ENCODE assay signal across 8 mouse cellular contexts in the genomic region with DNA sequence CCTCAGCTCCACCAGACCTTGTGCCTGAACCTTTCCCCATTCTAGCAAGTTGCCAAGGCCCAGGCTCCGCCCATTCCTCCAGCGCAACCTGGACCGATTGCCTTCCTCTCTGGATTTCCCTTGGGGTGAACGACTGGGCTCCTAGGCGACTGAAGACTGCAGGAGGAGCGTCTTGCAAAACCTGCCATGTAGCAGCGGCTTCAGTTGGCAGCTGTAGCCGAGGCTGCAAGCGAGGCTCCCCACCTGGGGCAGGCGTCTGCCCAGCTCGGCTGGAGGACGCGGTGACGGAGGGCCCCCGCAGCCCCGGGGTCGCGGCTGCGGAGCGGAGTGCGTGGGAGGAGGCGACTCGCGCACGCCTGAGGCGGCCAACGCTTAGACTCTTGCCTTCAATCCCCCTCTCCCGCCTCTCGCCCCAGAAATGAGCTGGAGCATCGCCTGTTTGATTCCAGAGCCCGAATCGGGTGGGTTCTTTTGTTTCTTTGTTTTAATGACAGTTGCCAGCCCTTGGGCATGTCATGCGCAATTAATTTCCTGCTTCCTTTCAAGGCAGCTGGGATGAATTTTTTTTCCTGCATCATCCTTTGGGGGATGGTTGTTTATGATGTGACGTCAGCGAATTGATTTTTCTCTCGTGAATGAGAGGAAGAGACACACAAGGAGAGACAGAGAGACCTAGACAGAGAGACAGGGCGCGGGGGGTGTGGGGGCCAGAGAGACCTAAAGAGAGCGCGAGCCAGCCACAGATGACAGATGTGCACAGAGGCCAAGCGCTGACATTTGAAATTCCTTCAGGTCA. TPM values are rescaled to one million over a fixed set of nuclear protein-coding genes. Genes with fewer than 3 reads are reported as not detected.
DNase-seq lines count a peak whose midpoint lies in the region; ATAC-seq and TF ChIP-seq lines count a peak whose summit lies in the region.

No protein-coding gene starts in this region.

- WGBS in embryonic facial prominence, embryonic 14.5 days = under 1% methylated on average over 39 of the region's 41 CpGs
- WGBS in heart, embryonic 13.5 days = under 1% methylated on average over 41 of the region's 41 CpGs
- 1% methylated on average over 41 of the region's 41 CpGs for WGBS in liver, embryonic 11.5 days

- DNase-seq in urinary bladder, postnatal 14 days (ENCODE audit: low spot score) = peak; percentile 6
- DNase-seq in urinary bladder, postnatal 10 days (ENCODE audit: low spot score) = no peak
- peak; percentile 77 for DNase-seq in embryonic facial prominence, embryonic 14.5 days (ENCODE audit: low spot score)
- peak; percentile 10 to 38 for DNase-seq in kidney, postnatal 25 days
- no peak for DNase-seq in liver, embryonic 11.5 days (ENCODE audit: low spot score)
- peak; percentile 9 to 14 for DNase-seq in thymus, postnatal 10 days (ENCODE audit: low spot score in 2 of 2)

- TF ChIP-seq POLR2A in myocyte (IDR thresholded peaks at IDR 0.05; ENCODE audit: insufficient read length, low read depth) = no peak

- peak; percentile 48 for ATAC-seq in embryonic facial prominence, embryonic 14.5 days (ENCODE audit: low read depth)
- ATAC-seq in heart, embryonic 13.5 days (ENCODE audit: extremely low read depth, insufficient number of reproducible peaks, low FRiP score, low TSS enrichment) = no peak
- ATAC-seq in liver, embryonic 11.5 days (replicated peaks; ENCODE audit: low FRiP score) = peak; percentile 34; the same call in 1 of the 2 replicates

- no peaks in the 10 kb centered on the region for H3K4me1 ChIP-seq in embryonic facial prominence, embryonic 14.5 days (ENCODE audit: control insufficient read depth, insufficient read depth, low read length)
- peaks cover 18% of the 10 kb centered on the region for H3K4me1 ChIP-seq in heart, embryonic 13.5 days
- H3K4me1 ChIP-seq in liver, embryonic 11.5 days (replicated peaks; ENCODE audit: control insufficient read depth, insufficient read depth, low read length) = peaks cover 6% of the 10 kb centered on the region; the same call in 1 of the 2 replicates

- peak overlapping the region; percentile 70 for H3K9ac ChIP-seq in embryonic facial prominence, embryonic 14.5 days (ENCODE audit: low read depth, low read length)
- H3K9ac ChIP-seq in heart, embryonic 13.5 days = peak overlapping the region; percentile 83
- peak overlapping the region; percentile 37; the same call in 1 of the 2 replicates for H3K9ac ChIP-seq in liver, embryonic 11.5 days (ENCODE audit: low read depth, low read length)

- H3K9me3 ChIP-seq in embryonic facial prominence, embryonic 14.5 days (ENCODE audit: control insufficient read depth, low read length) = no peaks in the 10 kb centered on the region
- no peaks in the 10 kb centered on the region for H3K9me3 ChIP-seq in heart, embryonic 13.5 days
- no peaks in the 10 kb centered on the region for H3K9me3 ChIP-seq in liver, embryonic 11.5 days (ENCODE audit: control insufficient read depth, low read length)

- H3K27me3 ChIP-seq in embryonic facial prominence, embryonic 14.5 days (replicated peaks; ENCODE audit: control insufficient read depth, insufficient read depth, low read length) = no peaks in the 10 kb centered on the region
- H3K27me3 ChIP-seq in heart, embryonic 13.5 days (replicated peaks) = peaks cover 15% of the 10 kb centered on the region
- peaks cover 14% of the 10 kb centered on the region; the same call in 1 of the 2 replicates for H3K27me3 ChIP-seq in liver, embryonic 11.5 days (replicated peaks; ENCODE audit: control insufficient read depth, insufficient read depth, low read length)
- H3K27me3 ChIP-seq in myocyte (ENCODE audit: control insufficient read depth, insufficient read depth, insufficient read length) = no peaks in the 10 kb centered on the region

- H3K27ac ChIP-seq in embryonic facial prominence, embryonic 14.5 days (replicated peaks; ENCODE audit: low read depth, low read length) = peak overlapping the region; percentile 84
- no peak overlapping the region for H3K27ac ChIP-seq in heart, embryonic 13.5 days (replicated peaks)
- no peak overlapping the region for H3K27ac ChIP-seq in liver, embryonic 11.5 days (ENCODE audit: low read depth, low read length)

- no peaks in the 10 kb centered on the region for H3K79me2 ChIP-seq in myocyte (ENCODE audit: control insufficient read depth, insufficient read depth)

- H3K36me3 ChIP-seq in embryonic facial prominence, embryonic 14.5 days (ENCODE audit: control insufficient read depth, insufficient read depth, low read length) = no peaks in the 10 kb centered on the region
- H3K36me3 ChIP-seq in heart, embryonic 13.5 days = no peaks in the 10 kb centered on the region
- H3K36me3 ChIP-seq in liver, embryonic 11.5 days (ENCODE audit: control insufficient read depth, insufficient read depth, low read length) = no peaks in the 10 kb centered on the region
- H3K36me3 ChIP-seq in myocyte (ENCODE audit: control insufficient read depth, insufficient read depth) = no peaks in the 10 kb centered on the region

- no peak overlapping the region for H3ac ChIP-seq in myocyte (ENCODE audit: control insufficient read depth, insufficient read length)

- H3K4me2 ChIP-seq in embryonic facial prominence, embryonic 14.5 days (ENCODE audit: low read depth, low read length) = peak overlapping the region; percentile 97
- H3K4me2 ChIP-seq in heart, embryonic 13.5 days = peak overlapping the region; percentile 99
- H3K4me2 ChIP-seq in liver, embryonic 11.5 days = peak overlapping the region; percentile 90
- H3K4me2 ChIP-seq in myocyte (ENCODE audit: low read depth) = peak overlapping the region; percentile 84

- H3K4me3 ChIP-seq in embryonic facial prominence, embryonic 14.5 days (ENCODE audit: low read depth, low read length) = peak overlapping the region; percentile 54
- peak overlapping the region; percentile 66 for H3K4me3 ChIP-seq in heart, embryonic 13.5 days
- H3K4me3 ChIP-seq in liver, embryonic 11.5 days (ENCODE audit: low read depth, low read length) = peak overlapping the region; percentile 54
- peak overlapping the region; percentile 18 for H3K4me3 ChIP-seq in myocyte

TF ChIP-seq in myocyte, 11 proteins besides CTCF, POLR2A, EP300 and RAD21:
- TF ChIP-seq USF1 (IDR thresholded peaks at IDR 0.05; ENCODE audit: low read depth) (no peak), TCF12 (IDR thresholded peaks at IDR 0.05; ENCODE audit: insufficient read depth, poor library complexity, severe bottlenecking) (no peak), CEBPB (IDR thresholded peaks at IDR 0.05; ENCODE audit: insufficient read depth, poor library complexity, severe bottlenecking) (no peak), MYOD1 (IDR thresholded peaks at IDR 0.05; ENCODE audit: control insufficient read depth in 1 of 3, insufficient read length in 2 of 3, low read depth in 2 of 3) (no peak), SRF (IDR thresholded peaks at IDR 0.05; ENCODE audit: control insufficient read depth, insufficient read length, low read depth) (no peak), MYOG (IDR thresholded peaks at IDR 0.05; ENCODE audit: control insufficient read depth in 1 of 3, insufficient read depth in 1 of 3, insufficient read length in 2 of 3, low read depth in 2 of 3) (no peak), TCF3 (IDR thresholded peaks at IDR 0.05; ENCODE audit: insufficient read length, low read depth) (no peak), REST (IDR thresholded peaks at IDR 0.05; ENCODE audit: insufficient read depth, insufficient read length) (no peak), POLR2AphosphoS2 (IDR thresholded peaks at IDR 0.05; ENCODE audit: insufficient read length, low read depth) (no peak), E2F4 (IDR thresholded peaks at IDR 0.05; ENCODE audit: insufficient read depth) (no peak), MAX (IDR thresholded peaks at IDR 0.05; ENCODE audit: low read depth) (no peak)
TF ChIP-seq in myocyte: peak in this region for 0.

RNA-seq across cellular contexts. Expression of gene Sgip1, which starts 18.2 kb away (rescaled TPM):
- polyA plus RNA-seq in embryonic facial prominence, embryonic 14.5 days (2014; fragmentation: Nextera tagmentation; extraction: Ambion mirVana) = 4.0 and 6.8 TPM in 2 replicates
- polyA plus RNA-seq in heart, embryonic 13.5 days (2015; fragmentation: Nextera tagmentation; extraction: Ambion mirVana) = 1.2 and 1.3 TPM in 2 replicates
- 1.9 and 2.3 TPM in 2 replicates for polyA plus RNA-seq in liver, embryonic 11.5 days (2014; fragmentation: Nextera tagmentation; extraction: Ambion mirVana)
- 0.10 TPM for polyA plus RNA-seq in myocyte (2012; fragmentation: generic; extraction: Trizol)

Comparison
In these comparisons a context has a peak if more than half of its experiments do, and no peak if none do; other contexts are left out.
1. DNase-seq: peak in urinary bladder, postnatal 14 days (single experiment), embryonic facial prominence, embryonic 14.5 days (single experiment), kidney, postnatal 25 days (2 of 2) and thymus, postnatal 10 days (2 of 2); none in urinary bladder, postnatal 10 days (single experiment) and liver, embryonic 11.5 days (single experiment).
2. Peak in every context shown above with its lines, with median percentiles within 50 percentile points of each other: H3K4me2 ChIP-seq, H3K4me3 ChIP-seq and H3K9ac ChIP-seq.